Mouse (Mus musculus): ENCODE measurements around the gene Efna5. TPM values are rescaled to one million over a fixed set of nuclear protein-coding genes. Genes with fewer than 3 reads are reported as not detected.

Gene Efna5
- polyA plus RNA-seq, 1 experiment: 2.8 TPM

GRCm38 (mm10) chr17:62664709-62665108, 216.4 kb downstream of the Efna5 start:
- TF ChIP-seq MAX (IDR thresholded peaks at IDR 0.05; ENCODE audit: low read depth): no peak
- Histone ChIP-seq H3K79me2 (ENCODE audit: control insufficient read depth, insufficient read depth) (no peaks in the 10 kb centered on the region), H3ac (ENCODE audit: control insufficient read depth, insufficient read length) (no peak overlapping the region), H3K36me3 (ENCODE audit: control insufficient read depth, insufficient read depth) (no peaks in the 10 kb centered on the region), H3K4me2 (ENCODE audit: low read depth) (no peak overlapping the region), H3K27me3 (ENCODE audit: control insufficient read depth, insufficient read depth, insufficient read length) (no peaks in the 10 kb centered on the region), H3K4me3 (no peak overlapping the region)

- H3ac ChIP-seq (ENCODE audit: control insufficient read depth, insufficient read length): no peak overlapping the region
- H3K27me3 ChIP-seq (ENCODE audit: control insufficient read depth, insufficient read depth, insufficient read length): no peaks in the 10 kb centered on the region
- no peaks in the 10 kb centered on the region for H3K36me3 ChIP-seq (ENCODE audit: control insufficient read depth, insufficient read depth)
- H3K79me2 ChIP-seq (ENCODE audit: control insufficient read depth, insufficient read depth): no peaks in the 10 kb centered on the region
- no peak overlapping the region for H3K4me3 ChIP-seq
- TF ChIP-seq CEBPB (IDR thresholded peaks at IDR 0.05; ENCODE audit: insufficient read depth, poor library complexity, severe bottlenecking) (no peak), MAX (IDR thresholded peaks at IDR 0.05; ENCODE audit: low read depth) (no peak), SRF (IDR thresholded peaks at IDR 0.05; ENCODE audit: control insufficient read depth, insufficient read length, low read depth) (no peak), TCF3 (IDR thresholded peaks at IDR 0.05; ENCODE audit: insufficient read length, low read depth) (no peak), POLR2AphosphoS2 (IDR thresholded peaks at IDR 0.05; ENCODE audit: insufficient read length, low read depth) (no peak), POLR2A (IDR thresholded peaks at IDR 0.05; ENCODE audit: insufficient read length, low read depth) (no peak), TCF12 (IDR thresholded peaks at IDR 0.05; ENCODE audit: insufficient read depth, poor library complexity, severe bottlenecking) (no peak)
- H3K4me2 ChIP-seq (ENCODE audit: low read depth): no peak overlapping the region
Observed at GRCm38 (mm10) chr17:62661801-62662200, 219.3 kb downstream of the Efna5 start.

GRCm38 (mm10) chr17:62659501-62660175, 221.5 kb downstream of the Efna5 start:
- no peak overlapping the region for H3K4me2 ChIP-seq (ENCODE audit: low read depth)
- H3K4me3 ChIP-seq: no peak overlapping the region
- TF ChIP-seq POLR2A (IDR thresholded peaks at IDR 0.05; ENCODE audit: insufficient read length, low read depth): no peak
- no peak for TF ChIP-seq MAX (IDR thresholded peaks at IDR 0.05; ENCODE audit: low read depth)
- TF ChIP-seq E2F4 (IDR thresholded peaks at IDR 0.05; ENCODE audit: insufficient read depth): no peak
- no peak for TF ChIP-seq SRF (IDR thresholded peaks at IDR 0.05; ENCODE audit: control insufficient read depth, insufficient read length, low read depth)
- TF ChIP-seq POLR2AphosphoS2 (IDR thresholded peaks at IDR 0.05; ENCODE audit: insufficient read length, low read depth): no peak
- no peak for TF ChIP-seq TCF12 (IDR thresholded peaks at IDR 0.05; ENCODE audit: insufficient read depth, poor library complexity, severe bottlenecking)
- no peak for TF ChIP-seq MYOG (IDR thresholded peaks at IDR 0.05; ENCODE audit: control insufficient read depth in 1 of 3, insufficient read depth in 1 of 3, insufficient read length in 2 of 3, low read depth in 2 of 3)
- no peak overlapping the region for H3ac ChIP-seq (ENCODE audit: control insufficient read depth, insufficient read length)
- no peaks in the 10 kb centered on the region for H3K36me3 ChIP-seq (ENCODE audit: control insufficient read depth, insufficient read depth)
- H3K79me2 ChIP-seq (ENCODE audit: control insufficient read depth, insufficient read depth): no peaks in the 10 kb centered on the region
- H3K27me3 ChIP-seq (ENCODE audit: control insufficient read depth, insufficient read depth, insufficient read length): no peaks in the 10 kb centered on the region

- Histone ChIP-seq H3K4me3 (no peak overlapping the region), H3K27me3 (ENCODE audit: control insufficient read depth, insufficient read depth, insufficient read length) (no peaks in the 10 kb centered on the region), H3K36me3 (ENCODE audit: control insufficient read depth, insufficient read depth) (no peaks in the 10 kb centered on the region), H3K79me2 (ENCODE audit: control insufficient read depth, insufficient read depth) (no peaks in the 10 kb centered on the region), H3K4me2 (ENCODE audit: low read depth) (no peak overlapping the region), H3ac (ENCODE audit: control insufficient read depth, insufficient read length) (no peak overlapping the region)
- TF ChIP-seq E2F4 (IDR thresholded peaks at IDR 0.05; ENCODE audit: insufficient read depth): no peak
- TF ChIP-seq MYOG (IDR thresholded peaks at IDR 0.05; ENCODE audit: control insufficient read depth in 1 of 3, insufficient read depth in 1 of 3, insufficient read length in 2 of 3, low read depth in 2 of 3): no peak
- TF ChIP-seq SRF (IDR thresholded peaks at IDR 0.05; ENCODE audit: control insufficient read depth, insufficient read length, low read depth): no peak
- TF ChIP-seq TCF3 (IDR thresholded peaks at IDR 0.05; ENCODE audit: insufficient read length, low read depth): no peak
- TF ChIP-seq MAX (IDR thresholded peaks at IDR 0.05; ENCODE audit: low read depth): no peak
- no peak for TF ChIP-seq POLR2AphosphoS2 (IDR thresholded peaks at IDR 0.05; ENCODE audit: insufficient read length, low read depth)
Observed at GRCm38 (mm10) chr17:62657832-62658630, 223.1 kb downstream of the Efna5 start.

- H3K4me3 ChIP-seq: no peak overlapping the region
Observed at GRCm38 (mm10) chr17:62657051-62657450, 224.1 kb downstream of the Efna5 start.

More at GRCm38 (mm10) chr17:62657051-62657450, 224.1 kb downstream of the Efna5 start:
- Histone ChIP-seq H3K36me3 (ENCODE audit: control insufficient read depth, insufficient read depth) (no peaks in the 10 kb centered on the region), H3K4me2 (ENCODE audit: low read depth) (no peak overlapping the region), H3K27me3 (ENCODE audit: control insufficient read depth, insufficient read depth, insufficient read length) (no peaks in the 10 kb centered on the region), H3K79me2 (ENCODE audit: control insufficient read depth, insufficient read depth) (no peaks in the 10 kb centered on the region), H3ac (ENCODE audit: control insufficient read depth, insufficient read length) (no peak overlapping the region)
- no peak for TF ChIP-seq MAX (IDR thresholded peaks at IDR 0.05; ENCODE audit: low read depth)
- no peak for TF ChIP-seq MYOG (IDR thresholded peaks at IDR 0.05; ENCODE audit: control insufficient read depth in 1 of 3, insufficient read depth in 1 of 3, insufficient read length in 2 of 3, low read depth in 2 of 3)
- TF ChIP-seq POLR2A (IDR thresholded peaks at IDR 0.05; ENCODE audit: insufficient read length, low read depth): no peak
- no peak for TF ChIP-seq SRF (IDR thresholded peaks at IDR 0.05; ENCODE audit: control insufficient read depth, insufficient read length, low read depth)
- no peak for TF ChIP-seq CEBPB (IDR thresholded peaks at IDR 0.05; ENCODE audit: insufficient read depth, poor library complexity, severe bottlenecking)
- no peak for TF ChIP-seq REST (IDR thresholded peaks at IDR 0.05; ENCODE audit: insufficient read depth, insufficient read length)
- TF ChIP-seq USF1 (IDR thresholded peaks at IDR 0.05; ENCODE audit: low read depth): no peak
- no peak for TF ChIP-seq TCF12 (IDR thresholded peaks at IDR 0.05; ENCODE audit: insufficient read depth, poor library complexity, severe bottlenecking)
- TF ChIP-seq MYOD1 (IDR thresholded peaks at IDR 0.05; ENCODE audit: control insufficient read depth in 1 of 3, insufficient read length in 2 of 3, low read depth in 2 of 3): no peak
- TF ChIP-seq TCF3 (IDR thresholded peaks at IDR 0.05; ENCODE audit: insufficient read length, low read depth): no peak
